Mouse (Mus musculus): ENCODE data around the gene Cyp27a1. TPM values are rescaled to one million over a fixed set of nuclear protein-coding genes. Genes with fewer than 3 reads are reported as not detected.

Gene Cyp27a1
- polyA plus RNA-seq, 1 experiment from 2014 or later = 10.4 TPM

DNA sequence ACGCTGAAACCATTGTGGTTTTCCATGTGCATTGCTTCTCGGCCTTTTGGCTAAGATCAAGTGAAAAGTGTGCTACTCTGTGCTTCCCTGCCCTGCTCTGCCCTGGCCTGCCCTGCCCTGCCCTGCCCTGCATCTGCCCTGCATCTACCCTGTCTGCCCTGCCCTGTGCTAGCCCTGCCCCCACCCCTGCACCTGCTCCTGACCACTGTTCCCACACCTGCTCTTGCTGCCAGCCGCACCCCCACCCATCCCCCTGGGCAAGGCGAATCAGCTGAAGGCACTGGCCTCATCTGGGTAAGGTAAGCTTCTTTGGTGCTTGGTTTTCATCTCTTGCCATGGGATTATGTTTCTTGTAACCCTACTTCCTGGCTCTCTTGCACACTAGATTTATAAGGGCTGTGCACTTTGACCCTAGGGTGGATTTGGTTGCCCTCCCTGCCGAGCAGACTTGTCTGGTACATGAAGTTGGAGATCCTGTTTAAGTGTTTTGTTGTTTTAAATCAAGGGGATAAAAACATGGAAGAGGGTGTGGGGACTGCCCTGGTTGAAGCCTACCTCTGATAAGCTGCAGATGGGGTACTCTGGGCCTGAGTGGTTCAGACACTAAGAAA, 40.9 kb downstream of the Cyp27a1 start:
- peak; percentile 19 for DNase-seq (ENCODE audit: extremely low spot score, low spot score)
- Histone ChIP-seq H3K4me3 (no peak overlapping the region), H3K4me1 (peaks cover 9% of the 10 kb centered on the region; the same call in 1 of the 2 replicates), H3K9me3 (no peaks in the 10 kb centered on the region), H3K36me3 (replicated peaks) (no peaks in the 10 kb centered on the region), H3K27ac (no peak overlapping the region), H3K27me3 (ENCODE audit: poor library complexity, severe bottlenecking) (peaks cover 29% of the 10 kb centered on the region)
- 59% methylated on average over 5 of the region's 5 CpGs for WGBS

DNA sequence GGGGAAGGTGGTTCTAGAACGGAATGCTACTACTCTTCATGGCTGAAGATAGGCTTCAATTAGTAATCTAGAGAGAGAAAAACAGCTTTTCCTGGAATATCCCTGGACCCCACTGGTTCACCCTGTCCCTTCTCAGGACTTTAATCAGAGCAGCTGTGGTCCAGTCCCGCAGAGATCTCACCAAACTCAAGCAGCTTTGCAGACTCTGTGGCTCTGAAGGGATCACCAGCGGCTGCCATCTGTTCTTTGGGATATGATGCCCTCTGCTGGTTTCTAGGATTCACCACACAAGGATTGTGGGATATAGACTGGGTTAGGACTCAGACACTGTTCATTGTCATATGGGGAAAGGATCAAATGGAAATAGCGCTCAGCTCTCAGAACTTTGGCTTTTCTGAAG, 46.4 kb downstream of the Cyp27a1 start:
- no peak overlapping the region for H3K27ac ChIP-seq
- DNase-seq (ENCODE audit: extremely low spot score, low spot score) = peak; percentile 33
- 28% methylated on average over 4 of the region's 4 CpGs for WGBS
- H3K4me3 ChIP-seq = no peak overlapping the region
- peaks cover 50% of the 10 kb centered on the region for H3K27me3 ChIP-seq (ENCODE audit: poor library complexity, severe bottlenecking)
- no peaks in the 10 kb centered on the region for H3K9me3 ChIP-seq
- H3K36me3 ChIP-seq (replicated peaks) = no peaks in the 10 kb centered on the region
- no peaks in the 10 kb centered on the region for H3K4me1 ChIP-seq

- Histone ChIP-seq H3K4me3 (no peak overlapping the region), H3K4me1 (no peaks in the 10 kb centered on the region), H3K9me3 (no peaks in the 10 kb centered on the region), H3K36me3 (replicated peaks) (no peaks in the 10 kb centered on the region), H3K27me3 (ENCODE audit: poor library complexity, severe bottlenecking) (peaks cover 82% of the 10 kb centered on the region), H3K27ac (no peak overlapping the region)
- DNase-seq (ENCODE audit: extremely low spot score, low spot score) = peak; percentile 66
- WGBS = 2% methylated on average over 6 of the region's 6 CpGs
Observed at GRCm38 (mm10) chr1:74763081-74763480, 49.7 kb downstream of the Cyp27a1 start.

DNA sequence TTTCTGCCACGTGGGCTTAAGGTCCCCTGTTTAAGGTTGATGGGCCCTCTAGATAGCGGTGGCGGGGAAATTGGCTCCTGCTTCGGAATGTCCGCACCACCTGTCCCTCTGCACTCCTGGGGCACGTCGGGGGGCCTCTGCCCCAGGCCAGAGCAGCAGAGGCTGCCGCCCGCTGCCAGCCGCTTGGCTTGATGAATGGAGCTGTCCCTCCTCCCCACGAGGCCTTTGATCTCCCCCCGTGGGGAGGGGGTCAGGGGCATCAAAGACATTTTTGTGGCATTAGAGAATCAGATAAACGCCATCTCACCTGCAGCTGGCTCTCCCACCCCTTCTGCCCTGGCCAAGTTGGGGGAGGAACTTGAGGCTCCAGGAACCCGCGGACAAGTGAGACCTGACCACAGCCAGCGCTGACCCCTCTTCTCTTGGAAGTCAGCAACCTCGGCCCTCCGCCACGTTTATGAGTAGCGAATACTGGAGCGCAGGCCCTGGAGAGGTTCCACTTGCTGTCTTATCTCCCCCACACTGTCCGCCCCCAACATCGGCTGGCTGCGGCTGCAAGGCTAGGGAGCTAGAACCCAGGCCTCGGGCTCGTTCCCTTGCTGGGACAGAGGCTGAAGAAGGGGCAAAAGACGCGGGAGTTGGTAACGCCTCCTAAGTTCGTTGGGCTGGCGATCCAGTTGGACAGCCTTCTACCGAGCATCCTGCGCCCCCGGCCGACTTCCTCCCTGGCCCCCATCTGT, 57.5 kb downstream of the Cyp27a1 start:
- H3K9me3 ChIP-seq = no peaks in the 10 kb centered on the region
- H3K4me3 ChIP-seq = peak overlapping the region; percentile 60
- no peak overlapping the region for H3K27ac ChIP-seq
- no peak for DNase-seq (ENCODE audit: extremely low spot score, low spot score)
- no peaks in the 10 kb centered on the region for H3K36me3 ChIP-seq (replicated peaks)
- WGBS = 1% methylated on average over 35 of the region's 35 CpGs
- H3K4me1 ChIP-seq = peaks cover 52% of the 10 kb centered on the region
- H3K27me3 ChIP-seq (ENCODE audit: poor library complexity, severe bottlenecking) = peaks cover 100% of the 10 kb centered on the region

GRCm38 (mm10) chr1:74771467-74771844, 58.1 kb downstream of the Cyp27a1 start:
- Histone ChIP-seq H3K27me3 (ENCODE audit: poor library complexity, severe bottlenecking) (peaks cover 100% of the 10 kb centered on the region), H3K27ac (0 out of 2 replicates have a peak overlapping the region, but pooled peaks have one; percentile 48), H3K36me3 (replicated peaks) (no peaks in the 10 kb centered on the region), H3K9me3 (no peaks in the 10 kb centered on the region), H3K4me1 (peaks cover 57% of the 10 kb centered on the region), H3K4me3 (peak overlapping the region; percentile 60)
- no peak for DNase-seq (ENCODE audit: extremely low spot score, low spot score)
- 0% methylated on average over 26 of the region's 26 CpGs for WGBS

DNA sequence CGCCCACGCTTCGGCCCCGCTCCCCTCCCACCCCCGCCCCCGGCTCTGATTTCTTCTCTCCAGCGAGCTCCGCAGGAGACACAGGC, 58.3 kb downstream of the Cyp27a1 start, which contains the start of gene Wnt6:
Gene Wnt6 (plus strand): TSS at position 48 of the 86 bp plus-strand sequence.
- 5% methylated on average over 4 of the region's 8 CpGs for WGBS
- peaks cover 60% of the 10 kb centered on the region for H3K4me1 ChIP-seq
- no peaks in the 10 kb centered on the region for H3K36me3 ChIP-seq (replicated peaks)
- H3K9me3 ChIP-seq = no peaks in the 10 kb centered on the region
- DNase-seq (ENCODE audit: extremely low spot score, low spot score) = no peak
- peaks cover 100% of the 10 kb centered on the region for H3K27me3 ChIP-seq (ENCODE audit: poor library complexity, severe bottlenecking)
- H3K27ac ChIP-seq = peak within 1 kb of the TSS; percentile 48; the same call in 1 of the 2 replicates
- H3K4me3 ChIP-seq = peak within 1 kb of the TSS; percentile 60

DNA sequence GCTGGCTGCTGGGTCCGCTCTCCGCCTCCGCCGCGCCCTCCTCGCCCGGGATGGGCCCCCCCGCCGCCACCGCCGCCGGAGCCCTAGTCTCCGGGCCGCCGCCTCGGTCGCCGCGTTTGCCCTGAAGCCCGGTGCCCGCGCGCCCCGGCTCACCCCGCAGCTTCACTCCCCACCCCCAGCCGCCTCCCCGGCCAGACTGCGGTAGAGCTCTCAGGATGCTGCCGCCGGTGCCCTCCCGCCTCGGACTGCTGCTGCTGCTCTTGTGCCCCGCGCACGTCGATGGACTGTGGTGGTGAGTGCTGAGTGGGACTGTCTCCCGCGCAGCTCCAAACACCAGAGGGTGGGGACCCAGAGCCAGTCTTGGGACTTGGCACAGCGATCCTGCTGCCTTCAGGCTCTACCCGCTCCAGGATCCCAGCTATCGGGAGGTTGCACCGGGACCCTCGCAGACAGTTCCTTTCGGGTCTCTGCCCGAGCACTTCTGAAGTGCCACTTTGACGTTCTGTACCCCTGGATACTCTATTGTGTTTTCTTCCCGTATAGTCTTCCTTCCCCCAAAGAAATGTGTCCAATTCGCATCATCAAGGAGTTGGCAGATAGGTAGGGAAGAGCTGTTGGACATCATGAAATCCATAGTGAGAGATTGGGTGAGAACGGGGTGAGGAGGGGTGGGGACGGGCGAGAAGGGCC, 58.7 kb downstream of the Cyp27a1 start:
- Histone ChIP-seq H3K27ac (peak overlapping the region; percentile 48; the same call in 1 of the 2 replicates), H3K9me3 (no peaks in the 10 kb centered on the region), H3K4me3 (peak overlapping the region; percentile 60), H3K36me3 (replicated peaks) (no peaks in the 10 kb centered on the region), H3K27me3 (ENCODE audit: poor library complexity, severe bottlenecking) (peaks cover 100% of the 10 kb centered on the region), H3K4me1 (peaks cover 62% of the 10 kb centered on the region)
- WGBS = under 1% methylated on average over 51 of the region's 51 CpGs
- no peak for DNase-seq (ENCODE audit: extremely low spot score, low spot score)

- Histone ChIP-seq H3K36me3 (replicated peaks) (no peaks in the 10 kb centered on the region), H3K4me1 (peaks cover 62% of the 10 kb centered on the region), H3K27ac (no peak overlapping the region), H3K9me3 (no peaks in the 10 kb centered on the region), H3K4me3 (peak overlapping the region; percentile 60), H3K27me3 (ENCODE audit: poor library complexity, severe bottlenecking) (peaks cover 100% of the 10 kb centered on the region)
- peak; percentile 80 for DNase-seq (ENCODE audit: extremely low spot score, low spot score)
- under 1% methylated on average over 15 of the region's 15 CpGs for WGBS
Observed at GRCm38 (mm10) chr1:74773136-74773535, 59.8 kb downstream of the Cyp27a1 start.

DNA sequence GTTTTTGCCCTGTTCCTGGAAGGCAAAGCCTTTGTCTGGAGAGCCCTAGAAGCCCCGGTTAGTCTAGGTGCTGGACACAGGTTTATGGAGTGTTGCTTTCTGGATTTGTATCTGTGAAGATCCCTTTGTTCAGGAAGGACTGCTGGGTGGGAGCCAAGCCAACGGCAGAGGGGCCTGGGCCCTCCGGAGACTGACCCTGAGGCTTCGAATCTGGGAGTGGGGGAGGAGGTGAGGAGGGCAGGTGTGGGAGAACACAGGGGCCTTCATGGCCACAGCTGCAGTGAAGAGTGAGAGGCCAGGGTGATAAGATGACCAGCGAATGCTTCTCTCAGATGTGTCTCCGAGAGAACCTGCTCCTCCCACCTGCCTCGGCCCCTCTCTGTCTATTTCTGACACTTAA, 60.7 kb downstream of the Cyp27a1 start:
- H3K4me1 ChIP-seq = peaks cover 62% of the 10 kb centered on the region
- no peak overlapping the region for H3K27ac ChIP-seq
- 16% methylated on average over 7 of the region's 7 CpGs for WGBS
- peaks cover 100% of the 10 kb centered on the region for H3K27me3 ChIP-seq (ENCODE audit: poor library complexity, severe bottlenecking)
- H3K4me3 ChIP-seq = no peak overlapping the region
- no peak for DNase-seq (ENCODE audit: extremely low spot score, low spot score)
- no peaks in the 10 kb centered on the region for H3K36me3 ChIP-seq (replicated peaks)
- no peaks in the 10 kb centered on the region for H3K9me3 ChIP-seq

DNA sequence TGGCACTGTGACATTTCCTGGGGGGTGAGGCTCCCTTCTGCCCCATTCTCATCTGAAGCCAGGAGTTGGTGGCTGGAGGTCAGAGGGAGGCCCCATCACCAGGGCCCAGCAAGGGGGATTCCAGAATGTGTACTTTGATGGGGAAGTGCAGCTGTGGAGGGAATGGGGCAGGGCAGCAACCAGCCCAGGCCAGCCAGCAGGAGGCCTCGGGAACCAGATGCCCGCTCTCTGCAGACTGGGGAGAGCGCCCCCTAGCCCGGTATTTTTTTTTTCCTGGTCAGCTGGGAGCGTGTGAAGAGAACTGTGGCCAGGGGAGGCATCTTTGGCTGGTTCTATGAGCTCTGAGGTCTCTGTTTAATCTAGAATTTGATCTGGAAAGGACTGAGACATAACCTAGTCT, 62.4 kb downstream of the Cyp27a1 start:
- no peaks in the 10 kb centered on the region for H3K9me3 ChIP-seq
- WGBS = 8% methylated on average over 5 of the region's 5 CpGs
- no peaks in the 10 kb centered on the region for H3K36me3 ChIP-seq (replicated peaks)
- no peak for DNase-seq (ENCODE audit: extremely low spot score, low spot score)
- peaks cover 52% of the 10 kb centered on the region for H3K4me1 ChIP-seq
- no peak overlapping the region for H3K4me3 ChIP-seq
- peaks cover 100% of the 10 kb centered on the region for H3K27me3 ChIP-seq (ENCODE audit: poor library complexity, severe bottlenecking)
- no peak overlapping the region for H3K27ac ChIP-seq

DNA sequence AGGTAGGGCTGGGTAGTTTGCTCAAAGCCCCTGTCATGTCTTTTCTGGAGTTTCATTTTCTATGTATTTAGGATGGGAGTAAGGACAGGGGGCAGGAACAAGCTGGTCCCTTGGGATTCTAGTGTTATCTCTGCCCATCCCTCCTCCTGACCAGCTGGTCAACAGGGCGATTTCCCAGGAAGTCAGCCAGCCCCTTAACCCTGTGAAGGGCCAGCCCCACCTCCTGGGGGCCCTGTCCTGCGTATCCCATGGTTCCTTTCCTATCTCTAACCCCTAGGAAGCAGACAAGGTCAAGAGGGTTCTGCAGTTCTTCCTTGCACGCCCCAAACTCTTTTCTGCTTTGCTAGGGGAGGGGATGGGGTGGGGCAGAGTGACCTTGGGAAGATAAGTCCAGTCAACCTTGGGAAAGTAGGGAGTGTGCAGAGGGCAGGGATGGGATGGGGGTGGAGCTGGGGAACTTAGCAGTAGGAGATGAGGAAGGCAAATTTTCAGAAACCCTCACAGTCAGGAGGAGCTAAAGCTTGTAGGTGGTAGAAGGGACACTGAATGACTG, 65.6 kb downstream of the Cyp27a1 start:
- H3K4me3 ChIP-seq = no peak overlapping the region
- peaks cover 100% of the 10 kb centered on the region for H3K27me3 ChIP-seq (ENCODE audit: poor library complexity, severe bottlenecking)
- WGBS = 39% methylated on average over 3 of the region's 3 CpGs
- peaks cover 42% of the 10 kb centered on the region for H3K4me1 ChIP-seq
- no peak for DNase-seq (ENCODE audit: extremely low spot score, low spot score)
- H3K27ac ChIP-seq = no peak overlapping the region
- no peaks in the 10 kb centered on the region for H3K9me3 ChIP-seq
- H3K36me3 ChIP-seq (replicated peaks) = no peaks in the 10 kb centered on the region

- peaks cover 24% of the 10 kb centered on the region for H3K4me1 ChIP-seq
- H3K27ac ChIP-seq = no peak overlapping the region
- peaks cover 6% of the 10 kb centered on the region; the same call in 1 of the 2 replicates for H3K9me3 ChIP-seq
- H3K4me3 ChIP-seq = no peak overlapping the region
- no peaks in the 10 kb centered on the region for H3K36me3 ChIP-seq (replicated peaks)
- WGBS = 13% methylated on average over 14 of the region's 14 CpGs
- peaks cover 99% of the 10 kb centered on the region for H3K27me3 ChIP-seq (ENCODE audit: poor library complexity, severe bottlenecking)
- DNase-seq (ENCODE audit: extremely low spot score, low spot score) = no peak
Observed at GRCm38 (mm10) chr1:74782045-74782444, 68.7 kb downstream of the Cyp27a1 start.

DNA sequence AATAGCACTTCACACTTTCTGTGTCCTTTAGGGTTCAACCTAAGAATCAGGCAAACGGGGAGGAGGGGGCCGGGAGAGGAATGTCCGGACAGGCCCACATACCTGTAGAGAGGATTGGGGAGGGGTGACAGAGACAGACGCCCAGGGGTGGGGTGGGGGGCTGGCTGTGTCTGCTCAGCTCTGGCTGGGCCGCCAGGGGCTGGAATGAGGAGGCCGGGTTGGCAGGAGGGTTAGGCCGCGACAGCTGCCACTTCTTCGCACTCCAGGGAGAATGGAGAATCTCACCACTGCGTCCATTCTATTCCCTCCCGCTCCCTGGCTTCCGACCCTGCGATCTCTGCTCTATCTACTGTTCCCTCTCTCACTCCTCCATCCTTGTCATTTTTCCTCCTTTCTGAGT, 70.2 kb downstream of the Cyp27a1 start:
- Histone ChIP-seq H3K4me3 (peak overlapping the region; percentile 54), H3K27ac (no peak overlapping the region), H3K36me3 (replicated peaks) (no peaks in the 10 kb centered on the region), H3K9me3 (peaks cover 6% of the 10 kb centered on the region; the same call in 1 of the 2 replicates), H3K27me3 (ENCODE audit: poor library complexity, severe bottlenecking) (peaks cover 99% of the 10 kb centered on the region), H3K4me1 (peaks cover 24% of the 10 kb centered on the region)
- peak; percentile 16 for DNase-seq (ENCODE audit: extremely low spot score, low spot score)
- 2% methylated on average over 13 of the region's 13 CpGs for WGBS
